Mouse (Mus musculus) kidney, postnatal 14 days (tissue): ENCODE results near the gene Pam.
A peak's percentile ranks its signal among the peaks of the same experiment; 100 is the strongest.

Source experiments
- DNase-seq: peaks from one replicate; pipeline ENCODE4 v3.0.0; 2022; ENCODE audit warnings: mixed read lengths

Gene Pam

GRCm38 (mm10) chr1:97902830-97903229 lies 192.6 kb downstream of the Pam start:
- no peak for DNase-seq

DNA sequence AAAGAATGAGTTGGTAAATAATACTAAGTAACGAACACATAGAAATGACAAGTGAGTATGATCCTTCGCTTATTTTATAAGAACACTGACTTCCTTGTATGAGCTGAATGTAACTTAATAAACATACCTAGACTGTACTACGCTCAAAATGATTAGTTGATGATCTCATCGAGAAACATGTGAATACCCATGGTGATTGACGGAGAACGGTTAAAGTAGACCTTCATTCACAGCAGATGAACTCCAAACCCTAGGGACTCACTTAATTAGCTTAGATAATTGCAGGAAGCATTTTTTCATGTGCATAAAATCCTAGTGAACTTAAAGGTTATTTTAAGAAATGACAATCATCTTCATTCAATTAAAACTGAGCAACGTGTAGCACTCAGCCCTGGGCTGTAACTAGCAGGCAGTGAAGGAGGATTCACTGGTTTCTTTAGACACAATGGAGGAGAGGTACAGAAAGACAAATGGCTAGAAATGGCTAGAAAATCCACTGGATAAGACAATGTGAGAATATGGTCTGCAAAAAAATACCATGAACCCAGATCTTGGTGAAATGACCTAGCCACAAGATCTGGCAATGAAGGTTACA lies 194.8 kb downstream of the Pam start:
- DNase-seq: no peak

- DNase-seq: no peak
These were observed 207.9 kb downstream of the Pam start for GRCm38 (mm10) chr1:97887511-97887910.

DNA sequence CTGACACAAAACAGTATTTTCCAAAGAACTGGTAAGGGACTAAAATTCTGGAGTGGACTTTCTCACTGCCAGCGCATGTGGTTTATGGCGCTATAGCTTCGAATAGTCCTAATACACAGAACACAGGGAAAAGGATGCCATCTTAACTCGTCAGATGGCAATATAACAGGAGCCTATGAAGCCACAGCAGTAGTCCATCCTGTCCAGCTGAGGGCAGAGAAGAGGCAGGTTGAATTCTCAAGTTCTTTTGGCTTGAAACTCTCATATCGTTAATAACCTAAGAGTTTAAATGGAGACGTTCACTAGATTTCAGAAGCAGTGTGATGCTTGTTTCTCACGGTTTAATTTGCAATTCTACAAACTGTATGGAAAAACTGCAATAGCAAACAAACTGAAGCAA lies 211.9 kb downstream of the Pam start:
- DNase-seq: no peak

- no peak for DNase-seq
These were observed 218.4 kb downstream of the Pam start for GRCm38 (mm10) chr1:97877037-97877436.

GRCm38 (mm10) chr1:97873490-97874054 lies 221.9 kb downstream of the Pam start:
- DNase-seq: no peak

DNA sequence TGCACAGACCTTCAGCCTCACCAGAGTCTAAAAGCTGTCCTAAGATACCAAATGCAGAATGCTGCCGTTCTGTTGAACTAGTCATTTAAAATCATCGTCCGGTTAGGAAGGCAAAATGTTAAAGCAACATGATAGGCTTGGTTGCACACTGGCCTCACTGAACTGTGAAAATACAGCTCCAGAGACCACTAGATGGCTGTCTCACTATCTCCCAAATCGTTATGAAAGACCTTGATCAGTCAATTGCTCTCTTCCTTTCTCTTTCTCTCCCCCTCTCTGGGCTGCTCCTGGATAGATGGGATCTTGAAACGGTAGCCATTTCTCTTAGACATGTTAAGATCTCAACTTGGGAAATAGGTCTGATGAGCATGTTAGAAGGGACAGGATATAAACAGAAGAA lies 223.0 kb downstream of the Pam start:
- DNase-seq: peak; percentile 21

DNA sequence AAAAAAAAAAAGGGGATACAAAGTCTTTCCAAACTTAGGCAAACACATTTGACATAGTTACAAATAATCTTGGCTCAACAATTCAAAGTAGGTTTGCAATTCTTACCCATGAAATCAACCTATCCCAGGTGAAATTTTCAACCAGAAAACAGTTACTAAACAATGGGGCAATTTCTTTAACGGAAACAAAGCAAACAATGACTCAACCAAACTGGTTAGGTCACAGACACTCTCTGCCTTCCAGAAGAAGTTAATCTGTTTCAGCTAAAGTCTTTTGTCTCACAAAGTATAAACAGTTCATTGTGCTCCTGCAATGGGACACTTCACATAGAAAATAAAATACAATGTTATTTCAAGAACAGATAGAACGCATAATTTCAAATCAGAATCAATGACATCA lies 223.4 kb downstream of the Pam start:
- no peak for DNase-seq

DNA sequence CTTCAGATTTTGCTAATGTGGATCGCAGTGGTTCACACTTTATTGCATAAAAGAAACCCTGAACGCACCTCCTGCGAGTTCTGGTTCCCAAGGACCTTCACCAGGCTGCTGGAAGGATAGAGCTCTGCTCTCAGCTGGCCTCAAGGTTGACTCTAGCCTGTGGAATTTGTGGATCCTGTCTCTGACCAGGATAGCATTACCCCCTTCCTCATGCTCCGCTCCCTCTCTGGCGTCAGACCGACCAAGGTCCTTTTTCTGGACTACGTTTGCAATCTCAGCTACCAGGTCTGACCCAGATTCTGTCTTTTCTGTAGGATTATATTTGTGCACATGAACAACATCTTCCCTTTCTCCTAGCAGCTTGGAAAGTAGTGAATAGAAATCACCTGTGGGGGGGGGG lies 231.3 kb downstream of the Pam start:
- peak; percentile 5 for DNase-seq

GRCm38 (mm10) chr1:97863140-97863539 lies 232.3 kb downstream of the Pam start:
- DNase-seq: peak; percentile 6

- DNase-seq: no peak
These were observed 232.7 kb downstream of the Pam start for GRCm38 (mm10) chr1:97862734-97863133.

- DNase-seq: no peak
These were observed 241.2 kb downstream of the Pam start for GRCm38 (mm10) chr1:97854256-97854655.

DNA sequence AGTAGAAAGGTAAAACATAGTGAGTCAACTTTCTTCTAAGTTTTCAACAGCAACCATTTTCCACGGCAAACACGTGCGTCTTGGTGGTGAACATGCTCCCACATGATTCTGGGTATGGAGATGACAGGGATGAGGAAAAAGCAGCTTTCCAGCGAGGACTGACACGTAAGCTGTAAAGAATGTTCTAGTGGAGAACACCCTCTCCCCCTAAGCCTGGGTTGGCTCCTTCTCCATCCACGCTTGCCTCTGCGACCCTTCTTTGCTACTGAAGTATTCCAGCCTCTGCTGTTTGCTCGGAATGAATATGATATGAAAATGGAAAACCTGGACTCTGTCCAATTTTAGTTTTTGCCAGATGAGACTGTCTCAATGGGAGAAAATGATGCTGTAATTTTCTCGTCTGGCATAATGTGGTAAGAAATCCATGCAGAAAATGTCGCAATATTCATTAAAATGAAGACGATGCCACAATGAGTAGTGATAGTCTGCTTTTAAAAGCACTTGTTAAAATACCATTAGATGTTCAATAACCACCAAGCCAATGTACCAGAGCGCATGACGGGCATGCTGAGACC lies 243.8 kb downstream of the Pam start:
- no peak for DNase-seq

DNA sequence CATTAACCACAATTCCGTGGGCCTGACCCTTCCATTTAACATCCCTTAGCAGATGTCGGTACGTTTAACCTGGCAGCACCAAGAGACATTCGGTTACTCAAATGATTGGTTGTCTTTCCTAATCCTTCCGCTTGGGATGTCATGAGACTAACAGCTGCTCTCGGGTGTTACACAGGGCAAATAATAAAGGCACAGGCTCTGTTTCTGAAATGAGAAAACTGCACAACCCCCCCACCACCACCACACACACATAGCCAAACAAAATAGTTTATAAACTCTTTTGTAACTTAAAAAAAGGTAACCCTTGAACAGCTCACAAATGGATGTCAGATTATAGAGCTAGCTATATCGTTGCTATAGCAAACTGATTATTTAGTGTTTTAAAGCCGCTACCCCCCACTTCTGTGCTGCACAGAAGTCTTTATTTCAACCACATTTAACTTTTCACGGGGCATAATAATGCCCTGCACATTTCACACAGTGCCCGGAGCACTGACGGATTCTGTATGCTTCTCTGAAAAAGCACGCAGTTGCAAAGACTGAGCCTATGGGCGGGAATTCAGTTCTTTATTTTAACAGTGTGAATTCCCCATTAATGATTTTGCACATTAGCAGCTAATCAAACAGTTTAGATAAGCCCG lies 246.7 kb downstream of the Pam start:
- no peak for DNase-seq

GRCm38 (mm10) chr1:97843220-97843992 lies 252.0 kb downstream of the Pam start:
- DNase-seq: no peak

- no peak for DNase-seq
These were observed 261.1 kb downstream of the Pam start for GRCm38 (mm10) chr1:97834354-97834822.

- DNase-seq: peak; percentile 67
These were observed 261.7 kb downstream of the Pam start for GRCm38 (mm10) chr1:97833466-97834353.

DNA sequence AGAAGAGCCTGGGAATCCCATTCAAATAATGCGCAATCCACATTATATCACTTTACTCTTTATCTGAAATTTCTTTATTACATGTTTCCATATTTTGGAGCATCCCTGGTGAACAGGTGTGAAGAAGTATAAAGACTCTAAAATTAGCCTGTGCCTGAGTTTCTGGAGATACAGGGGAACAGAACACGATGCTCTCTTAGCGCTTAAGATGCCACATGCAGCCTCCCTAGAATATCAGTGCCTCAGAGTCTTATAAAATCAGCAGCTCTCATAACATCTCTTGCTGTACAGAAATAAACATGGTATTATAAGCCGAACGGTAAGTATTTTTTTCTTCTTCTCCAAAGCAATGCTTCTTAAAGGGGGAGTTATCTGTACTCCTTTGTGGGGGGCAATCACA lies 267.4 kb downstream of the Pam start:
- DNase-seq: no peak

GRCm38 (mm10) chr1:97827566-97827965 lies 267.9 kb downstream of the Pam start:
- no peak for DNase-seq

DNA sequence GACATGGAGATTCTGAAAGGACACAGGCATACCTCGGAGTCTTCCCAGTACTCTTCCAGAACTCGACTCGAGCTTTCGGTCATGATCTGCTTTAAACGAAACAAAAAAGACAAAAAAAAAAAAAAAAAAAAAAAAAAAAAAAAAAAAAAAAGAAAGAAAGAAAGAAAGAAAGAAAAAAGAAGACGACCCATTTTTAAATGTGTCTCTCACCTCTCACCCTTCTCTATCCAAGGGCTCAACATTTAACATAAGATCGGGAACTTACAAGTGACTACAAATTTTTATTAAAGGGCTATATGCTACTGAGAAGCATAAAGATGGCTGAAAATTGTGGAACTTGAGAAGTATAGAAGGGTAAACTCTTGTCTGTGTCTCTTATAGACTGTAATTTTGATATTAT lies 272.5 kb downstream of the Pam start:
- no peak for DNase-seq

GRCm38 (mm10) chr1:97822203-97822602 lies 273.2 kb downstream of the Pam start:
- DNase-seq: no peak

- DNase-seq: no peak
These were observed 274.2 kb downstream of the Pam start for GRCm38 (mm10) chr1:97821282-97821681.
